Mouse (Mus musculus) MEL (cell line): ENCODE data around the gene Gm9376.

Source experiments
- CTCF ChIP-seq, 3 experiments: IDR thresholded peaks in 2 of 3; conservative IDR thresholded peaks in 1 of 3; 2 replicates each; pipeline ENCODE4 v1.5.1; 2011 to 2012; ENCODE audit warnings: low read length in 3 of 3, low read depth in 2 of 3, mild to moderate bottlenecking in 2 of 3, improper control_type of control experiment in 1 of 3, inconsistent platforms in 1 of 3, mixed read lengths in 1 of 3, moderate library complexity in 1 of 3; ENCODE audit not compliant: control insufficient read depth in 1 of 3, insufficient read depth in 1 of 3, poor library complexity in 1 of 3, severe bottlenecking in 1 of 3
- POLR2A ChIP-seq, 2 experiments: IDR thresholded peaks; 2 replicates each; pipeline ENCODE4 v1.6.1; 2011 to 2012; ENCODE audit warnings: low read length in 2 of 2, mild to moderate bottlenecking in 2 of 2, control low read depth in 1 of 2, improper control_type of control experiment in 1 of 2, low read depth in 1 of 2, moderate library complexity in 1 of 2; ENCODE audit not compliant: control insufficient read depth in 1 of 2, insufficient read depth in 1 of 2, poor library complexity in 1 of 2
- ZMIZ1 ChIP-seq: IDR thresholded peaks from 2 replicates; pipeline ENCODE4 v1.6.1; 2012; ENCODE audit warnings: low read depth, mild to moderate bottlenecking, inconsistent platforms, low read length, improper control_type of control experiment, moderate library complexity

DNA sequence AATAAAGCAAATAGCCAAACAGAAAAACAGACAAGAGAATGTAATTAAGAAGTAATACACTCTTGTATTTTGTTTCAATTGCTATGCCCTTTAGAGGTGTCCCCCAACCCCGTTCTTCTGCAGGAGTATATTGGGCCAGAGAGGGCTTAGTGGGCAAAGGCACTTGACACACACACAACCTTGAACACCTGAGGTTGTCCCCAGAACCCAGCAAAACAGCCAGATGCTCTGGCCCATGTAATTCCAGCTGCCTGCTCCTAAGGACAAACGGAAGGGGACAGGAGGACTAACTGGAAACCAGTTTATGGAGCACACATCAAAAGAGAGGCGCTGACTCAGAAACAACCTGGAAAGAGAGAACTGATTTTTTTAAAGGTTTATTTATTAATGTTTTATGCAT, 47.2 kb downstream of the Gm9376 start:
- TF ChIP-seq ZMIZ1 (no peak), POLR2A (IDR thresholded peaks at IDR 0.05; ENCODE audit: control insufficient read depth in 1 of 2, insufficient read depth in 1 of 2, low read depth in 1 of 2, low read length in 2 of 2, poor library complexity in 1 of 2) (no peak), CTCF (IDR thresholded peaks at IDR 0.05 in 2 of 3, conservative IDR thresholded peaks at IDR 0.05 in 1 of 3; ENCODE audit: control insufficient read depth in 1 of 3, insufficient read depth in 1 of 3, low read depth in 2 of 3, low read length in 3 of 3, poor library complexity in 1 of 3, severe bottlenecking in 1 of 3) (no peak)
